Mouse (Mus musculus): ENCODE measurements around the gene Tmem117. TPM values are rescaled to one million over a fixed set of nuclear protein-coding genes. Genes with fewer than 3 reads are reported as not detected.

The Tmem117 gene
- polyA plus RNA-seq, 1 experiment: 9.1 TPM

DNA sequence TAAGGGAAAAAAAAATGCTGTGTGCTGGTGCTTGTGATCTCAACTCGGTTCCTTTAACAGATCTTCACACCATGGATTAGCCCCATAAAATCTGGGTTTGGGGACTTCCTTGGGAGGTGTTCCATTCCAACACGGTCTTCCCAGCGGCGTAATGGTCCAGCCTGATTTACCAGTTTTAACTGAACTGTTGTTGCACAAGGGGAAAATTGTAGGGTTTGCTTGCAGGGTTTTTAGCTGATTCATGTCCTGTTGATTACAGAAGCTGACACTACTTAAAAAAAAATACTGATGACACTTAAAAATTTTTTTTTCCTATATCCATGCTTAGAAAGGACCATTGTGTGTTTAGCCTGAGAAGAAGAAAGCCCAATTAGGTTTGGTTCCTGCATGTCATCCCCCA lies 37.7 kb upstream of the Tmem117 start:
- Histone ChIP-seq H3K4me3 (replicated peaks; ENCODE audit: insufficient read depth, low read depth, low read length) (no peak overlapping the region), H3K27me3 (ENCODE audit: control insufficient read depth, insufficient read depth, low read length) (no peaks in the 10 kb centered on the region), H3K4me1 (ENCODE audit: control insufficient read depth, insufficient read depth, low read length) (no peaks in the 10 kb centered on the region), H3K27ac (ENCODE audit: insufficient read depth, low read length) (no peak overlapping the region)
- DNase-seq: no peak
- WGBS: 96% methylated on average over 4 of the region's 4 CpGs
- TF ChIP-seq CTCF (IDR thresholded peaks at IDR 0.05; ENCODE audit: borderline replicate concordance, insufficient read depth, low read depth, low read length) (no peak), POLR2A (IDR thresholded peaks at IDR 0.05; ENCODE audit: borderline replicate concordance, insufficient read depth, low read length) (no peak)

- Histone ChIP-seq H3K27me3 (ENCODE audit: control insufficient read depth, insufficient read depth, low read length) (no peaks in the 10 kb centered on the region; the same call in 1 of the 2 replicates), H3K4me3 (replicated peaks; ENCODE audit: insufficient read depth, low read depth, low read length) (no peak overlapping the region), H3K4me1 (ENCODE audit: control insufficient read depth, insufficient read depth, low read length) (no peaks in the 10 kb centered on the region), H3K27ac (ENCODE audit: insufficient read depth, low read length) (no peak overlapping the region)
- TF ChIP-seq CTCF (IDR thresholded peaks at IDR 0.05; ENCODE audit: borderline replicate concordance, insufficient read depth, low read depth, low read length): no peak
- no peak for TF ChIP-seq POLR2A (IDR thresholded peaks at IDR 0.05; ENCODE audit: borderline replicate concordance, insufficient read depth, low read length)
- 84% methylated on average over 1 of the region's 1 CpGs for WGBS
- DNase-seq: no peak
Observed at GRCm38 (mm10) chr15:94593586-94593985, 35.4 kb upstream of the Tmem117 start.

GRCm38 (mm10) chr15:94600145-94600707 lies 28.8 kb upstream of the Tmem117 start:
- WGBS: 40% methylated on average over 11 of the region's 11 CpGs

GRCm38 (mm10) chr15:94601339-94601738 lies 27.7 kb upstream of the Tmem117 start:
- 23% methylated on average over 3 of the region's 3 CpGs for whole genome bisulfite sequencing
- TF ChIP-seq CTCF (IDR thresholded peaks at IDR 0.05; ENCODE audit: borderline replicate concordance, insufficient read depth, low read depth, low read length) (peak; percentile 68), POLR2A (IDR thresholded peaks at IDR 0.05; ENCODE audit: borderline replicate concordance, insufficient read depth, low read length) (no peak)
- peak; percentile 48 to 54 for DNase-seq

More at GRCm38 (mm10) chr15:94600145-94600707, 28.8 kb upstream of the Tmem117 start:
- no peak overlapping the region for H3K4me3 ChIP-seq (replicated peaks; ENCODE audit: insufficient read depth, low read depth, low read length)
- no peaks in the 10 kb centered on the region; the same call in 1 of the 2 replicates for H3K27me3 ChIP-seq (ENCODE audit: control insufficient read depth, insufficient read depth, low read length)
- TF ChIP-seq CTCF (IDR thresholded peaks at IDR 0.05; ENCODE audit: borderline replicate concordance, insufficient read depth, low read depth, low read length): no peak
- TF ChIP-seq POLR2A (IDR thresholded peaks at IDR 0.05; ENCODE audit: borderline replicate concordance, insufficient read depth, low read length): no peak
- H3K4me1 ChIP-seq (ENCODE audit: control insufficient read depth, insufficient read depth, low read length): 0 out of 2 replicates have a peak, but pooled peaks cover 2% of the 10 kb centered on the region
- no peak overlapping the region for H3K27ac ChIP-seq (ENCODE audit: insufficient read depth, low read length)
- DNase-seq: no peak

DNA sequence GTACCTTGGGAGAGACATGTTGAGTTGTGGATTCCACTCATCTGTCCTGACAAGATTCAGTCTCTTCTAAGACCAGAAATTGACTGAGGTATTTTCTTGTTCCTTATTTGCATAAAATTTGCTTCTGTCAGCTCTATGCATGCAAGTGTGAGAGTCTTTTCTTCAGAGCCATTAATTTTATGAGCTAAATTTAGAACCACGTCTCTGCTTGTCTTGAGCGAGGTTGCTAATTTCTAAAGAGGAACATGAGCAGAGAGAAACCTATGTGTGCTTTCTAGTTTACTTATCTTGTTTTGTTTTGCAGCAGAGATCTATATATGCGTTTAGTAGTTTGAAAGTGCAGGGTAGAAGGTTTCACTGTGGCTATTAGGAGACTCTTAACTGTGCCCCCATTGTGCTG lies 26.6 kb upstream of the Tmem117 start:
- no peak overlapping the region for H3K27ac ChIP-seq (ENCODE audit: insufficient read depth, low read length)
- WGBS: 78% methylated on average over 3 of the region's 3 CpGs
- no peaks in the 10 kb centered on the region; the same call in 1 of the 2 replicates for H3K27me3 ChIP-seq (ENCODE audit: control insufficient read depth, insufficient read depth, low read length)
- DNase-seq: no peak
- H3K4me1 ChIP-seq (ENCODE audit: control insufficient read depth, insufficient read depth, low read length): 0 out of 2 replicates have a peak, but pooled peaks cover 2% of the 10 kb centered on the region
- no peak overlapping the region for H3K4me3 ChIP-seq (replicated peaks; ENCODE audit: insufficient read depth, low read depth, low read length)
- no peak for TF ChIP-seq CTCF (IDR thresholded peaks at IDR 0.05; ENCODE audit: borderline replicate concordance, insufficient read depth, low read depth, low read length)
- TF ChIP-seq POLR2A (IDR thresholded peaks at IDR 0.05; ENCODE audit: borderline replicate concordance, insufficient read depth, low read length): no peak

More at GRCm38 (mm10) chr15:94601339-94601738, 27.7 kb upstream of the Tmem117 start:
- Histone ChIP-seq H3K27me3 (ENCODE audit: control insufficient read depth, insufficient read depth, low read length) (no peaks in the 10 kb centered on the region; the same call in 1 of the 2 replicates), H3K27ac (ENCODE audit: insufficient read depth, low read length) (no peak overlapping the region), H3K4me3 (replicated peaks; ENCODE audit: insufficient read depth, low read depth, low read length) (no peak overlapping the region), H3K4me1 (ENCODE audit: control insufficient read depth, insufficient read depth, low read length) (0 out of 2 replicates have a peak, but pooled peaks cover 2% of the 10 kb centered on the region)

DNA sequence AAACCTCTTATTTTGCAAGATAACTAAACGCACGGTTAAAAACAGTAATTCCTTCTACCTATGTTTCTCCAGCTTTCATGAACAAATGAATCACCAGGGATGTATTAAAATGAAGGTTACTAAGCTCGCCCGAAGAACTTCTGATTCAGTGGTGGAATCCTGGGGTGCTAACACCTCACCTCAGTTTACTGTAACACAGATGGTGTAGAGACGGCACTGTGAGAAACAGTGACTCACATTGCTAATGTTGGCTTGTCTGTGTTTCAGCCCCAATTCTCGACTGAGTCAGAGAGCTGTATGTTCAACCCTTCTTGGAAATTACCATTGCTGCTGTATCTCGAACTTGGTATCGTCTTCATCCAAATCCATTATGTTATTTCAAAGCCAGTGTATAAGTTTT lies 21.3 kb upstream of the Tmem117 start:
- Histone ChIP-seq H3K4me1 (ENCODE audit: control insufficient read depth, insufficient read depth, low read length) (no peaks in the 10 kb centered on the region), H3K4me3 (replicated peaks; ENCODE audit: insufficient read depth, low read depth, low read length) (no peak overlapping the region), H3K27me3 (ENCODE audit: control insufficient read depth, insufficient read depth, low read length) (no peaks in the 10 kb centered on the region), H3K27ac (ENCODE audit: insufficient read depth, low read length) (no peak overlapping the region)
- no peak for TF ChIP-seq POLR2A (IDR thresholded peaks at IDR 0.05; ENCODE audit: borderline replicate concordance, insufficient read depth, low read length)
- no peak for TF ChIP-seq CTCF (IDR thresholded peaks at IDR 0.05; ENCODE audit: borderline replicate concordance, insufficient read depth, low read depth, low read length)
- WGBS: 90% methylated on average over 8 of the region's 8 CpGs
- no peak for DNase-seq

GRCm38 (mm10) chr15:94616036-94616435 lies 13.0 kb upstream of the Tmem117 start:
- WGBS: 90% methylated on average over 11 of the region's 11 CpGs
- DNase-seq: no peak
- TF ChIP-seq POLR2A (IDR thresholded peaks at IDR 0.05; ENCODE audit: borderline replicate concordance, insufficient read depth, low read length) (no peak), CTCF (IDR thresholded peaks at IDR 0.05; ENCODE audit: borderline replicate concordance, insufficient read depth, low read depth, low read length) (no peak)
- Histone ChIP-seq H3K4me3 (replicated peaks; ENCODE audit: insufficient read depth, low read depth, low read length) (no peak overlapping the region), H3K27ac (ENCODE audit: insufficient read depth, low read length) (no peak overlapping the region), H3K4me1 (ENCODE audit: control insufficient read depth, insufficient read depth, low read length) (no peaks in the 10 kb centered on the region), H3K27me3 (ENCODE audit: control insufficient read depth, insufficient read depth, low read length) (no peaks in the 10 kb centered on the region)

DNA sequence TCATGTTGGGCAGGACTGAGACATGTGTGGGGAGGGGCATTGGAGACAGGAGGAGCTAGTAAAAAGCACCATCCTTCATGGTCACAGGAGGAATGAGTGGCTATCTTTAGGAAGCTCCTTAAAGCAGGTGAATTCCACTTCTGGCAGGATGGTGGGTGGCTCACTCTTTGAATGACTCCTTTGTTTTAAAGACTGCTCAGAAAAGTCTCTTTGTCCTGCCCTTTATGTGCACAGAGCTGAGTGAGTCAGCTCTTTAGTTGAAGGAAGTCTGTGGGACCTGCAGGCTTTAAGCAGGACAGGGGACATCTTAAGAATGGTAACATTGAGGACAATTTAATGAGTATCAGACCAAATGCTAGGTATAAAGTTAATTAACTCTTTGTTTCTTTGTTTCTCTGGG lies 8.1 kb upstream of the Tmem117 start:
- TF ChIP-seq CTCF (IDR thresholded peaks at IDR 0.05; ENCODE audit: borderline replicate concordance, insufficient read depth, low read depth, low read length) (no peak), POLR2A (IDR thresholded peaks at IDR 0.05; ENCODE audit: borderline replicate concordance, insufficient read depth, low read length) (no peak)
- Histone ChIP-seq H3K27ac (ENCODE audit: insufficient read depth, low read length) (no peak overlapping the region), H3K27me3 (ENCODE audit: control insufficient read depth, insufficient read depth, low read length) (no peaks in the 10 kb centered on the region), H3K4me1 (ENCODE audit: control insufficient read depth, insufficient read depth, low read length) (no peaks in the 10 kb centered on the region), H3K4me3 (replicated peaks; ENCODE audit: insufficient read depth, low read depth, low read length) (no peak overlapping the region)
- DNase-seq: no peak

Measured in cerebellum, adult 2 months (tissue).